Mouse (Mus musculus) splenic B cell, adult 2 months (primary cell): ENCODE data around the gene Ropn1.

Source experiments
- DNase-seq: peaks from one replicate; pipeline ENCODE4 v3.0.0-alpha.2; 2011; ENCODE audit warnings: low read depth, low spot score
- H3K27me3 ChIP-seq: 2 replicates; pipeline ENCODE4 v1.6.1; 2012; ENCODE audit warnings: mild to moderate bottlenecking, low read length, moderate library complexity, mixed read lengths; ENCODE audit not compliant: control insufficient read depth, poor library complexity, insufficient read depth, severe bottlenecking
- H3K36me3 ChIP-seq: 2 replicates; pipeline ENCODE4 v1.6.1; 2012; ENCODE audit warnings: mild to moderate bottlenecking, low read length, moderate library complexity, mixed read lengths; ENCODE audit not compliant: control insufficient read depth, poor library complexity, insufficient read depth, severe bottlenecking

Ropn1 gene

GRCm38 (mm10) chr16:34711481-34711880, 61.8 kb downstream of the Ropn1 start:
- Histone ChIP-seq H3K36me3 (no peaks in the 10 kb centered on the region; the same call in 1 of the 2 replicates), H3K27me3 (no peaks in the 10 kb centered on the region)
- DNase-seq = peak; percentile 25

GRCm38 (mm10) chr16:34725156-34725555, 75.4 kb downstream of the Ropn1 start:
- Histone ChIP-seq H3K36me3 (0 out of 2 replicates have a peak, but pooled peaks cover 2% of the 10 kb centered on the region), H3K27me3 (no peaks in the 10 kb centered on the region; the same call in 1 of the 2 replicates)
- no peak for DNase-seq
